Mouse (Mus musculus) embryo, embryonic 10 days (tissue): ENCODE measurements around the gene Sqor.

Experiments
- DNase-seq: peaks from one replicate; pipeline ENCODE4 v3.0.0-alpha.2; 2015; ENCODE audit warnings: low spot score

Sqor gene

GRCm38 (mm10) chr2:122765071-122765793 lies at the start of gene Sqor:
Gene Sqor (plus strand): TSS chr2:122765237.
- peak; percentile 38 for DNase-seq

GRCm38 (mm10) chr2:122716301-122716842 lies 48.7 kb upstream of the Sqor start:
- no peak for DNase-seq

GRCm38 (mm10) chr2:122719232-122719631 lies 45.8 kb upstream of the Sqor start:
- no peak for DNase-seq

- no peak for DNase-seq
Observed at GRCm38 (mm10) chr2:122720564-122720963, 44.5 kb upstream of the Sqor start.

GRCm38 (mm10) chr2:122725604-122726003 lies 39.4 kb upstream of the Sqor start:
- peak; percentile 38 for DNase-seq

- no peak for DNase-seq
Observed at GRCm38 (mm10) chr2:122731456-122731855, 33.6 kb upstream of the Sqor start.

GRCm38 (mm10) chr2:122737894-122738830 lies 26.9 kb upstream of the Sqor start, which contains the start of gene Bloc1s6:
Gene Bloc1s6 (plus strand): TSS chr2:122738503.
- peak; percentile 97 for DNase-seq

- DNase-seq, result no peak
Observed at GRCm38 (mm10) chr2:122739023-122739422, 26.0 kb upstream of the Sqor start.

- DNase-seq, result no peak
Observed at GRCm38 (mm10) chr2:122746461-122746860, 18.6 kb upstream of the Sqor start.

- peak; percentile 82 for DNase-seq
Observed at GRCm38 (mm10) chr2:122753739-122754343, 11.2 kb upstream of the Sqor start.

GRCm38 (mm10) chr2:122759791-122760190 lies 5.2 kb upstream of the Sqor start:
- DNase-seq, result no peak

- DNase-seq, result no peak
Observed at GRCm38 (mm10) chr2:122762991-122763390, 2.0 kb upstream of the Sqor start.

GRCm38 (mm10) chr2:122764526-122764925 lies 511 bp upstream of the Sqor start:
- DNase-seq, result no peak

GRCm38 (mm10) chr2:122765794-122766145 lies 733 bp downstream of the Sqor start:
- DNase-seq, result no peak

- no peak for DNase-seq
Observed at GRCm38 (mm10) chr2:122771002-122771401, 6.0 kb downstream of the Sqor start.

- DNase-seq, result no peak
Observed at GRCm38 (mm10) chr2:122772899-122773298, 7.9 kb downstream of the Sqor start.

- DNase-seq, result no peak
Observed at GRCm38 (mm10) chr2:122775491-122775890, 10.5 kb downstream of the Sqor start.

GRCm38 (mm10) chr2:122776823-122777222 lies 11.8 kb downstream of the Sqor start:
- DNase-seq, result no peak

GRCm38 (mm10) chr2:122779967-122780366 lies 14.9 kb downstream of the Sqor start:
- DNase-seq, result peak; percentile 69

GRCm38 (mm10) chr2:122780447-122780846 lies 15.4 kb downstream of the Sqor start:
- DNase-seq, result peak; percentile 6

GRCm38 (mm10) chr2:122781590-122782356 lies 16.7 kb downstream of the Sqor start:
- no peak for DNase-seq

GRCm38 (mm10) chr2:122783730-122784129 lies 18.7 kb downstream of the Sqor start:
- no peak for DNase-seq
